Mouse (Mus musculus) cerebellum, adult 2 months (tissue): ENCODE results near the gene Kifap3.

Experiments
- CTCF ChIP-seq: fragments of 200-500 bp; IDR thresholded peaks from 2 replicates; pipeline ENCODE4 v1.5.1; 2011; ENCODE audit warnings: low read depth, mild to moderate bottlenecking, control low read depth, low read length, moderate library complexity, borderline replicate concordance; ENCODE audit not compliant: insufficient read depth
- POLR2A ChIP-seq: fragments of 200-500 bp; IDR thresholded peaks from 2 replicates; pipeline ENCODE4 v1.6.1; 2011; ENCODE audit warnings: low read length, control low read depth, borderline replicate concordance; ENCODE audit not compliant: insufficient read depth

GRCm38 (mm10) chr1:163889629-163890028 lies 110.2 kb downstream of the Kifap3 start:
- TF ChIP-seq CTCF (no peak), POLR2A (no peak)
